ENCODE assay signal across 18 mouse cellular contexts in genomic region chr3:145105773-145106504, GRCm38 (mm10). TPM values are rescaled to one million over a fixed set of nuclear protein-coding genes. Genes with fewer than 3 reads are reported as not detected.
DNase-seq lines count a peak whose midpoint lies in the region; ATAC-seq and TF ChIP-seq lines count a peak whose summit lies in the region.
"Had no signal": no experiment of that assay in that cellular context is flagged by ENCODE, and none has a peak within 500 bp of the region (broad histone marks: within the 10 kb centered on the region; RNA-seq: fewer than 3 reads in every experiment).

No protein-coding gene starts in this region.

- no peak overlapping the region for H3K9ac ChIP-seq in heart, adult 2 months (ENCODE audit: low read depth, low read length)
- no peak overlapping the region for H3K9ac ChIP-seq in heart, embryonic 11.5 days (ENCODE audit: low read depth, low read length)
- H3K9ac ChIP-seq in lung, embryonic 14.5 days: no peak overlapping the region
- H3K9ac ChIP-seq in stomach, postnatal 0 days (ENCODE audit: low read length): no peak overlapping the region
- H3K9ac ChIP-seq: embryonic facial prominence, embryonic 12.5 days; hindbrain, embryonic 15.5 days had no signal

- H3K4me3 ChIP-seq in heart, adult 2 months: no peak overlapping the region
- no peak overlapping the region for H3K4me3 ChIP-seq in heart, embryonic 11.5 days (ENCODE audit: low read depth, low read length)
- no peak overlapping the region for H3K4me3 ChIP-seq in lung, embryonic 14.5 days (ENCODE audit: low read depth, low read length)
- H3K4me3 ChIP-seq in bone marrow macrophage, adult 2 months (ENCODE audit: insufficient read depth, low read length): no peak overlapping the region
- no peak overlapping the region for H3K4me3 ChIP-seq in stomach, postnatal 0 days (ENCODE audit: low read depth, low read length)
- H3K4me3 ChIP-seq: embryonic facial prominence, embryonic 12.5 days; hindbrain, embryonic 15.5 days had no signal

- ATAC-seq in heart, embryonic 11.5 days (replicated peaks; ENCODE audit: insufficient number of reproducible peaks, low FRiP score, low TSS enrichment): no peak
- no peak for ATAC-seq in lung, embryonic 14.5 days (ENCODE audit: insufficient read depth)
- no peak for ATAC-seq in stomach, postnatal 0 days (ENCODE audit: low FRiP score, low TSS enrichment)

- H3K4me1 ChIP-seq in heart, adult 2 months (ENCODE audit: control insufficient read depth, insufficient read depth, low read length): peaks cover 10% of the 10 kb centered on the region
- peaks cover 7% of the 10 kb centered on the region; the same call in 1 of the 2 replicates for H3K4me1 ChIP-seq in heart, embryonic 11.5 days (ENCODE audit: control insufficient read depth, insufficient read depth, low read length)
- H3K4me1 ChIP-seq in lung, embryonic 14.5 days (ENCODE audit: insufficient read depth): no peaks in the 10 kb centered on the region
- peaks cover 33% of the 10 kb centered on the region for H3K4me1 ChIP-seq in bone marrow macrophage, adult 2 months (ENCODE audit: control insufficient read depth, insufficient read depth, low read length)
- 0 out of 2 replicates have a peak, but pooled peaks cover 3% of the 10 kb centered on the region for H3K4me1 ChIP-seq in stomach, postnatal 0 days (replicated peaks; ENCODE audit: control insufficient read depth, insufficient read depth)
- H3K4me1 ChIP-seq: embryonic facial prominence, embryonic 12.5 days; hindbrain, embryonic 15.5 days had no signal

- intact Hi-C loops in heart, adult 2 months (cut with DNase I): no loop called here

- no peaks in the 10 kb centered on the region; the same call in none of the 2 replicates for H3K36me3 ChIP-seq in heart, adult 2 months (ENCODE audit: control insufficient read depth, insufficient read depth, low read length)
- H3K36me3 ChIP-seq in heart, embryonic 11.5 days (ENCODE audit: control insufficient read depth, insufficient read depth, low read length): no peaks in the 10 kb centered on the region
- H3K36me3 ChIP-seq in lung, embryonic 14.5 days (ENCODE audit: insufficient read depth): no peaks in the 10 kb centered on the region
- H3K36me3 ChIP-seq in stomach, postnatal 0 days (ENCODE audit: control insufficient read depth, insufficient read depth, low read length): no peaks in the 10 kb centered on the region
- H3K36me3 ChIP-seq: embryonic facial prominence, embryonic 12.5 days; hindbrain, embryonic 15.5 days had no signal

- H3K79me2 ChIP-seq in heart, adult 2 months (replicated peaks; ENCODE audit: control insufficient read depth, insufficient read depth, low read length): no peaks in the 10 kb centered on the region

- H3K27ac ChIP-seq in heart, adult 2 months: no peak overlapping the region; the same call in 1 of the 2 replicates
- no peak overlapping the region for H3K27ac ChIP-seq in heart, embryonic 11.5 days (ENCODE audit: low read depth, low read length)
- no peak overlapping the region for H3K27ac ChIP-seq in lung, embryonic 14.5 days (ENCODE audit: low read depth)
- 0 out of 2 replicates have a peak overlapping the region, but pooled peaks have one; percentile 32 for H3K27ac ChIP-seq in bone marrow macrophage, adult 2 months (ENCODE audit: insufficient read depth, low read depth, low read length)
- H3K27ac ChIP-seq in stomach, postnatal 0 days (replicated peaks): no peak overlapping the region
- H3K27ac ChIP-seq: embryonic facial prominence, embryonic 12.5 days; hindbrain, embryonic 15.5 days had no signal

- no peak for DNase-seq in heart, adult 2 months
- DNase-seq in lung, embryonic 14.5 days: no peak
- no peak for DNase-seq in lung, postnatal 14 days
- DNase-seq in stomach, postnatal 0 days (ENCODE audit: low spot score): no peak
- DNase-seq in ovary, postnatal 36 days (ENCODE audit: low spot score): no peak
- DNase-seq: adrenal gland, postnatal 25 days; cerebellum, adult 11 months; layer of hippocampus, postnatal 36 days; lung, adult 2 months; right cerebral cortex, adult 18-20 months; spleen, adult 18-20 months; thymus, postnatal 4 days had no signal

- peaks cover 3% of the 10 kb centered on the region; the same call in 1 of the 2 replicates for H3K9me3 ChIP-seq in heart, embryonic 11.5 days (replicated peaks; ENCODE audit: control insufficient read depth, low read length)
- no peaks in the 10 kb centered on the region for H3K9me3 ChIP-seq in lung, embryonic 14.5 days (ENCODE audit: low read depth, low read length)
- no peaks in the 10 kb centered on the region for H3K9me3 ChIP-seq in stomach, postnatal 0 days (ENCODE audit: control insufficient read depth, low read length)
- H3K9me3 ChIP-seq: embryonic facial prominence, embryonic 12.5 days; hindbrain, embryonic 15.5 days had no signal

- WGBS in heart, adult 2 months: 45% methylated on average over 5 of the region's 5 CpGs
- 79% methylated on average over 5 of the region's 5 CpGs for WGBS in heart, embryonic 11.5 days (ENCODE audit: insufficient replicate concordance)
- WGBS in lung, embryonic 14.5 days: 72% methylated on average over 5 of the region's 5 CpGs
- WGBS in stomach, postnatal 0 days: 64% methylated on average over 5 of the region's 5 CpGs

- no peak overlapping the region for H3K4me2 ChIP-seq in heart, embryonic 11.5 days
- H3K4me2 ChIP-seq in lung, embryonic 14.5 days: no peak overlapping the region
- H3K4me2 ChIP-seq in stomach, postnatal 0 days (replicated peaks; ENCODE audit: low read depth): no peak overlapping the region
- H3K4me2 ChIP-seq: embryonic facial prominence, embryonic 12.5 days; hindbrain, embryonic 15.5 days had no signal

- TF ChIP-seq EP300 in heart, adult 2 months (IDR thresholded peaks at IDR 0.05; ENCODE audit: insufficient read depth, low read depth, low read length): no peak
- TF ChIP-seq EP300 in stomach, postnatal 0 days (optimal IDR thresholded peaks at IDR 0.05): no peak

- TF ChIP-seq POLR2A in heart, adult 2 months (IDR thresholded peaks at IDR 0.05; ENCODE audit: insufficient read depth, low read depth, low read length): no peak
- TF ChIP-seq POLR2A in bone marrow macrophage, adult 2 months (IDR thresholded peaks at IDR 0.05; ENCODE audit: borderline replicate concordance, low read depth, low read length): no peak

- peak; percentile 50 for TF ChIP-seq CTCF in heart, adult 2 months (IDR thresholded peaks at IDR 0.05)
- peak; percentile 22; the same call in 1 of the 2 replicates for TF ChIP-seq CTCF in lung, embryonic 14.5 days (IDR thresholded peaks at IDR 0.05; ENCODE audit: low read depth)
- no peak for TF ChIP-seq CTCF in bone marrow macrophage, adult 2 months (IDR thresholded peaks at IDR 0.05; ENCODE audit: low read depth, low read length)
- peak; percentile 66 for TF ChIP-seq CTCF in stomach, postnatal 0 days (IDR thresholded peaks at IDR 0.05; ENCODE audit: low read depth)

- no peaks in the 10 kb centered on the region for H3K27me3 ChIP-seq in heart, adult 2 months (ENCODE audit: control insufficient read depth, insufficient read depth, low read length)
- H3K27me3 ChIP-seq in heart, embryonic 11.5 days (ENCODE audit: control insufficient read depth, insufficient read depth, low read length): no peaks in the 10 kb centered on the region
- no peaks in the 10 kb centered on the region for H3K27me3 ChIP-seq in lung, embryonic 14.5 days (ENCODE audit: insufficient read depth, low read length)
- H3K27me3 ChIP-seq in stomach, postnatal 0 days (ENCODE audit: control insufficient read depth, insufficient read depth, low read length): no peaks in the 10 kb centered on the region
- H3K27me3 ChIP-seq: embryonic facial prominence, embryonic 12.5 days; hindbrain, embryonic 15.5 days had no signal

RNA-seq across cellular contexts. Expression of gene Clca2, which starts 6.7 kb away (rescaled TPM):
- under 1 TPM; 0.10 to 0.11 TPM for total RNA-seq in heart, adult 2 months (2021)
- 0.06 and 0.12 TPM in 2 replicates for polyA plus RNA-seq in heart, adult 2 months (2012; rRNA removed)
- polyA plus RNA-seq in heart, embryonic 11.5 days (2014; fragmentation: Nextera tagmentation; extraction: Ambion mirVana): 0.23 TPM in 1 of 2 replicates, not detected in the other
- 0.45 and 0.65 TPM in 2 replicates for polyA plus RNA-seq in lung, embryonic 14.5 days (2014; fragmentation: Nextera tagmentation; extraction: Ambion mirVana)
- not detected in 2 replicates for polyA plus RNA-seq in bone marrow macrophage, adult 2 months (2012; ENCODE audit: insufficient read depth, insufficient read length, missing spikeins)
- 2.9 and 3.0 TPM in 2 replicates for polyA plus RNA-seq in stomach, postnatal 0 days (2015; fragmentation: Nextera tagmentation; extraction: Ambion mirVana)
- total RNA-seq: adrenal gland, postnatal 25 days; layer of hippocampus, postnatal 36 days; megakaryocyte-erythroid progenitor cell, adult 5-6 weeks had no signal
- polyA plus RNA-seq: frontal cortex, adult 2 months; hindbrain, embryonic 15.5 days had no signal

RNA-seq across cellular contexts. Expression of gene Odf2l, which starts 12.4 kb away (rescaled TPM):
- total RNA-seq in heart, adult 2 months (2021): 10 to 100 TPM; 10.1 to 13.2 TPM
- polyA plus RNA-seq in heart, adult 2 months (2012; rRNA removed): 2.6 and 5.9 TPM in 2 replicates
- polyA plus RNA-seq in heart, embryonic 11.5 days (2014; fragmentation: Nextera tagmentation; extraction: Ambion mirVana): 13.9 and 14.3 TPM in 2 replicates
- 16.6 and 17.4 TPM in 2 replicates for polyA plus RNA-seq in lung, embryonic 14.5 days (2014; fragmentation: Nextera tagmentation; extraction: Ambion mirVana)
- 15.0 and 22.8 TPM in 2 replicates for polyA plus RNA-seq in bone marrow macrophage, adult 2 months (2012; ENCODE audit: insufficient read depth, insufficient read length, missing spikeins)
- 7.1 and 8.8 TPM in 2 replicates for polyA plus RNA-seq in stomach, postnatal 0 days (2015; fragmentation: Nextera tagmentation; extraction: Ambion mirVana)
